Mouse (Mus musculus) stomach, embryonic 15.5 days (tissue): ENCODE results near the gene Gm45717. TPM values are rescaled to one million over a fixed set of nuclear protein-coding genes. Genes with fewer than 3 reads are reported as not detected.
A peak's percentile ranks its signal among the peaks of the same experiment; 100 is the strongest.

ENCODE experiments used
- ATAC-seq: fragments of 200-750 bp; cut with Nextera tagmentation; 2 replicates; pipeline ENCODE4 v1.8.0; 2017; ENCODE audit warnings: low read depth, moderate number of reproducible peaks, moderate TSS enrichment; ENCODE audit not compliant: insufficient read depth, low FRiP score
- H3K27ac ChIP-seq: fragments of 300-500 bp; sonication (generic); 2 replicates; pipeline ENCODE4 v1.5.1; 2015; ENCODE audit warnings: mild to moderate bottlenecking, inconsistent platforms
- H3K27me3 ChIP-seq: fragments of 300-500 bp; sonication (generic); replicated peaks from 2 replicates; pipeline ENCODE4 v1.6.1; 2015; ENCODE audit warnings: inconsistent platforms
- H3K36me3 ChIP-seq: fragments of 300-500 bp; sonication (generic); 2 replicates; pipeline ENCODE4 v1.6.1; 2015; ENCODE audit warnings: inconsistent platforms
- H3K4me1 ChIP-seq: fragments of 300-500 bp; sonication (generic); 2 replicates; pipeline ENCODE4 v1.6.1; 2015; ENCODE audit warnings: inconsistent platforms
- H3K4me2 ChIP-seq: fragments of 300-500 bp; sonication (generic); 2 replicates; pipeline ENCODE4 v1.6.1; 2015; ENCODE audit warnings: mild to moderate bottlenecking, inconsistent platforms
- H3K4me3 ChIP-seq: fragments of 300-500 bp; sonication (generic); replicated peaks from 2 replicates; pipeline ENCODE4 v1.5.1; 2015; ENCODE audit warnings: inconsistent platforms
- H3K9ac ChIP-seq: fragments of 300-500 bp; sonication (generic); 2 replicates; pipeline ENCODE4 v1.6.1; 2015; ENCODE audit warnings: inconsistent platforms
- H3K9me3 ChIP-seq: fragments of 300-500 bp; sonication (generic); 2 replicates; pipeline ENCODE4 v1.6.1; 2016; ENCODE audit warnings: inconsistent platforms
- WGBS: fragments of 180-500 bp; shearing (Covaris S2); methylation state at CpG from one replicate; pipeline ENCODE4 v1.1.7; 2015; 5-methylcytosine and 5-hydroxymethylcytosine counted together
- polyA plus RNA-seq: library from polyadenylated mRNA; unstranded; fragments of >200 nt; fragmentation: Nextera tagmentation; extraction: Ambion mirVana; gene quantifications from 2 replicates; pipeline ENCODE4 v1.2.1, GENCODE M21; 2015

Gm45717 gene
- polyA plus RNA-seq, result 0.40 and 0.71 TPM in 2 replicates

DNA sequence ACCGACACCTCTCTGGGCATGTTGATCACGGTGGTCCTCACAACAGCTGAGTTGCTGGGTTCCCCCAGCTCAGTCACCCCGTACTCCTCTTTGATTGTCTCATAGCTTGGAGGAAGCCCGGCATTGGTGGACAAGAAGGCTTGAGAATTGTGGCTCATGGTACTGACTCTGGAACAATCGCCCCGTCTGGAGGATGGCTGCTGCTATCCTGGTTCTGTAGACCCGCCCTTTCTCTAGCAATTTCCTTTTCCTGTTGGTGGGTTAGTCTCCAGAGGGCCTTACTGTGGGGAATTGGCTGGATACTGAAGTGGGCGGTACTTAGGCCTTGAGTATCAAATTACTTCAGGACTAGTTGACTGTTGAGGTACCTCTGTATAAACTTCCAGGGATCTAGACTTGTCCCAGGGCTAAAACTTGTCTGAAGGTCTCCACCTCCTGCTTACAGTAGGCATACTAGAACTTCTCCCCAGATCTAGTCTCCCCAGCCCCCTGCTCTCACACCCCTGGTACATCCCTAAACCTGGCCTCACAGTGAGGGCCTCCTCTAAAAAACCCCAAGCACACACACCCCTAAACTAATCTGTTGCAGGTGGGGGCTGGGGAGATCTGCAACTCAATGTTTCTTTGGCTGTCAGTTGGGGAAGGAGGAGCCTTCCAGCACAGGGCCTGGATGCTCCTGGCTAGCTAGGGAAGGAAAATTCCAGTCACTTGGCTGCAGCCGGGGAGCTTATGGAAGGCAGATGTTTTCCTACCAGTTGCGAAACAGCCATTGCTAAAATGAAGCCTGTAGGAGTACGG, at the start of gene Gm45717, which contains the start of gene Ifitm2:
Gm45717 (minus strand) TSS at position 180 of the 798 bp plus-strand sequence.
Ifitm2 (minus strand) TSS at position 230 of the 798 bp plus-strand sequence.
- peak within 1 kb of the TSS; percentile 67 for H3K9ac ChIP-seq
- peaks cover 6% of the 10 kb centered on the region; the same call in 1 of the 2 replicates for H3K36me3 ChIP-seq
- H3K4me3 ChIP-seq, result peak within 1 kb of the TSS; percentile 65
- H3K4me2 ChIP-seq, result peak within 1 kb of the TSS; percentile 73
- no peaks in the 10 kb centered on the region for H3K27me3 ChIP-seq
- H3K27ac ChIP-seq, result peak within 1 kb of the TSS; percentile 97
- no peaks in the 10 kb centered on the region for H3K9me3 ChIP-seq
- WGBS, result 2% methylated on average over 11 of the region's 11 CpGs
- peak; percentile 90 for ATAC-seq
- peaks cover 45% of the 10 kb centered on the region for H3K4me1 ChIP-seq

- peaks cover 3% of the 10 kb centered on the region; the same call in 1 of the 2 replicates for H3K4me1 ChIP-seq
- no peaks in the 10 kb centered on the region for H3K36me3 ChIP-seq
- WGBS, result 72% methylated on average over 5 of the region's 5 CpGs
- no peaks in the 10 kb centered on the region for H3K9me3 ChIP-seq
- no peak overlapping the region for H3K4me3 ChIP-seq
- no peaks in the 10 kb centered on the region for H3K27me3 ChIP-seq
- no peak overlapping the region for H3K27ac ChIP-seq
- H3K9ac ChIP-seq, result no peak overlapping the region
- no peak for ATAC-seq
- H3K4me2 ChIP-seq, result no peak overlapping the region
Observed at GRCm38 (mm10) chr7:141003248-141004010, 47.7 kb upstream of the Gm45717 start.

DNA sequence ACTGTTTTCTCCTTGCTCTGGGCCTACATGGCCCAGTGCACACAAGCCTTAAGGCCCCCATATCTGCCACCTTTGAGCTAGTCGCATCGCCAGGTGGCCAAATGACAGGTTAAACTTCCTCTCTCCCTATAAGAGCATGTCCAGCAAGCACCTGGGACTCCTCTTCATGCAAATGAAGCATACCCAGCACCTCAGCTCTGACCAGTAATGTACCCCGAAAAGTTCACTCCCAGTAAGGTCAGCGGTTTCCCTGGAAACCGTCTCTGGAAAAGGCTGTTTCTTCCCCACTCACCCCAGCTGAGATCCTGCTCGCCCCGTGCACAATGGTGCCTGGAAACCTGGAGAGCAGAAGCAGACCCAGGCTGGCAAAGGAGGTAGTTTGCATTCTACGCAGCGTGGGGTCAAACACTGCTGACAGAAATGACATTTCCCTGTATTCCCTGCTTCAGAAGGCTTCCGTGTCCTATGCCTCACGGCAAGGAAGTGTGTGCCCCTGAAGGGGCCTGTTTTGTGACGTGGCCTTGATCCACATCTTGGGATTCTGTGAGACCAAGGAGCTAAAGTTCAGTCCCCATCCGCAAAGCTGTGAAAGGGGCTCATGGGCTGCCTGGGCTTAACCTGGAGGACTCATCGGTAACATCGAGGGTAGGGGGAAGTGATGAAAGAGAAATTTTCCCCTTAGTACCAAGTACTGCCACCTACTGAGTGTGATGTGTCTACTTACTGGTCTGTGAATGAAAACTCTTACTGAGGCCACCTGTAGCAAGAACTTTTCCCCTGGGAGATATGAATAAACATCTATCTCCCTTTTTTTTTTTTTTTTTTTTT, 45.4 kb upstream of the Gm45717 start:
- Histone ChIP-seq H3K4me1 (no peaks in the 10 kb centered on the region), H3K9ac (no peak overlapping the region), H3K27me3 (no peaks in the 10 kb centered on the region), H3K36me3 (no peaks in the 10 kb centered on the region), H3K4me2 (no peak overlapping the region), H3K27ac (no peak overlapping the region), H3K4me3 (no peak overlapping the region), H3K9me3 (no peaks in the 10 kb centered on the region)
- WGBS, result 73% methylated on average over 15 of the region's 15 CpGs
- ATAC-seq, result no peak

DNA sequence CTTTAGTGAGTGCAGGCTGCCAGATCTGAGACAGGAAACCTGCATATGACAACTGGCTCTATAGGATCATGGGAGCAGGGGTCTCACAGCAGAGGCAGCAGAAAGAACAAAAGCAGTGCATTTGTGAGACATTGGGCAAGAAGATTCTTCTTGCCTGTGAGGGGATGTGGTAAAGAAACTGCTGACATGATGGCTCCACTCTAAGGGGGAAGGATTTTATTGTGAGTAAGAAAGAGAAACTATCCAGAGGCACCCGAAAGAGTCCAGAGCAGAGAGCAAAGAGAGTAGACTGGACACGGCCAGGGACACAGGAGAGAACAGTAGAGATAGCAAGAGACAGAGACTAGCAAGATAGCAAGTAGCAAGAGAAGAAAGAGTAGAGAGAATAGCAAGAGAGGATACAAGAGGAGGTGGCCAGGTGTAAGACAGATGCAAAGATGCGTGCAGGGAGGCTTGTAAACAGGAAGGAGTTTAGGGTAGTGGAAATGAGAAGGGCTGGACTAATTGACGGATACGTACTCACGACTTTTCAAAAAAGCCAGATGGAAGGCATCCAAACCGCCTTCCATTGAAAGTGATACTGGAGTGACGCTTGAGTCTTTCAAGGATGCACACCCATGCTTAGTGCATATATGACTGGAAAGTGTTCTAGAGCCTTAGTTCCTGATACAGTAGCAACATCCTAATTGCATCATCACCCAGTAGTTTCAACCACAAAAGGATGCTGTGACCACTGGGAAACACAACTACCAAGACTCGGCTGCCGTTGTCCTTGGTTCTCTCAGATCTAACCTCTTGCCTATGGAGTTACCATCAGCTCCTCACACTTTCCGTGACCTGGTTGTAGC, 43.3 kb upstream of the Gm45717 start:
- Histone ChIP-seq H3K9ac (no peak overlapping the region), H3K4me2 (no peak overlapping the region), H3K27ac (no peak overlapping the region), H3K27me3 (no peaks in the 10 kb centered on the region), H3K36me3 (no peaks in the 10 kb centered on the region), H3K4me3 (no peak overlapping the region), H3K9me3 (no peaks in the 10 kb centered on the region), H3K4me1 (no peaks in the 10 kb centered on the region)
- WGBS, result 77% methylated on average over 11 of the region's 11 CpGs
- no peak for ATAC-seq

DNA sequence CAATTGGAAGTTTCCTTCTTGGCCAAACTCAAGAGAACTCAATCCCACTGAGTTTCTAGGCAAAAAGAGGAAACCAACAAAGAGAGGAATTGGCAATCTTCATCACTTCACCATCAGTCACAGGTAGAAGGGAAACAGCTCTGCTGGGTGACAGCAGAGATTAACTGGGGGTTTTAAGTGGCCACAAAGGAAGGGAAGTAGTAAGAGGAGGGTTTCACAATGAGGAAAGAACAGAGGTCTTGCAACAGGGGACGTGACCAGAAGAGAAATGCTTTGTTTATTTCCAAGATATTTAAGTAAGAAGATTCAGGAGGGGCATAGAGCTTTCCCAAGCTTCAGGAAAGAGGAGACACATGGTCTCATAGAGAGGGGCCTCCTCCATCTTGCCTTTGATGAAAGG, 42.1 kb upstream of the Gm45717 start:
- H3K27me3 ChIP-seq, result no peaks in the 10 kb centered on the region
- no peak for ATAC-seq
- no peak overlapping the region for H3K4me3 ChIP-seq
- H3K27ac ChIP-seq, result no peak overlapping the region
- no peak overlapping the region for H3K4me2 ChIP-seq
- no peaks in the 10 kb centered on the region for H3K9me3 ChIP-seq
- no peaks in the 10 kb centered on the region for H3K36me3 ChIP-seq
- H3K4me1 ChIP-seq, result no peaks in the 10 kb centered on the region
- WGBS, result 26% methylated on average over 1 of the region's 1 CpGs
- no peak overlapping the region for H3K9ac ChIP-seq

DNA sequence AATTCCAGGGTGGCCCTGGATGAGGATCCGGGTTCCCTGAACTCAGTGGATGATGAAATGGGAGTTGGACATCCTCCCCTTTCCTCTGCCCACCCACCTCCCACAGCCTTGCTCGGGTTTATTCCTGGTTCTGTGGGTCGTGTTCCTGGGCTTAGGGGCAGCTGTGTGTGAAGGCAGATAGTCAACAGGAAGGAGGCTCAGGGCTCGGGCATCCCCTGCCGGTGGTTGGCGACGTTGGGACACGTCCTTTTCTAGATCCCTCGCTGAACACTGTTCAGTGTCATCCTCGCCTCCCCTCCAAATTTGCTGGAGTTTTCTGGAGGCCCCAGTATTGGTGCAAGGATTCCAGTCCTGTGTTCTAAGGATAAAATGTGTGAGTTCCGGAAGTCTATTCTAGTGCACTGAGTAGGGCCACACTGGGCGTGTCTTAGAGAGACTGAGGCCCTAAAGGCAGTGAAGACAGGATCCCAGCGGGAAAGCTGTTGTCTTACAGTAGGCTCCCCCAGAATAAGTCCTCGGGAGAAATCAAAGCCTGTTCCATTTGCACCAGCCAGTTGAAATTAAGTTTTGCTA, 35.5 kb upstream of the Gm45717 start:
- ATAC-seq, result no peak
- no peak overlapping the region for H3K4me2 ChIP-seq
- H3K9me3 ChIP-seq, result no peaks in the 10 kb centered on the region
- no peaks in the 10 kb centered on the region for H3K36me3 ChIP-seq
- peaks cover 5% of the 10 kb centered on the region for H3K4me1 ChIP-seq
- H3K27ac ChIP-seq, result no peak overlapping the region
- no peaks in the 10 kb centered on the region for H3K27me3 ChIP-seq
- H3K4me3 ChIP-seq, result no peak overlapping the region
- WGBS, result 83% methylated on average over 14 of the region's 14 CpGs
- no peak overlapping the region for H3K9ac ChIP-seq

DNA sequence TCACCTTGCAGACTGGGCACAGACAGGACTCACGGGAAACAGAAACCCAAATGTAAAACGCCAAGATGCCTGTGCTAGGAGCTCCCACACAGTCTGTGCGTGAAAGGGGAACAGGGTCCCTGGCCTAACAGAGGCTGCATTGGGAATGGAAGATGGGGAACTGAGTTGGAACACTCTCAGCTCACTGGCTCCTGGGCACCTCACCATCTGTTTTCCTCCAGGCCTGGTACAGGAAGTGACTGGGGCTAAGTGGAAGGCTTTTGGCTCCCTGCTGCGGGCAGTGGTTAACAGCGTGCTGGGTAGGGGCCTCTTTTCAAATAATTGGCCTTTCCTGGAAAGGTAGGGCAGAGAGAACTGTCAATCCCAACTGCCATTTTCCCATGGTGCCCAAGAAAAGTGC, 34.9 kb upstream of the Gm45717 start:
- H3K36me3 ChIP-seq, result no peaks in the 10 kb centered on the region
- H3K4me3 ChIP-seq, result no peak overlapping the region
- H3K9me3 ChIP-seq, result no peaks in the 10 kb centered on the region
- ATAC-seq, result no peak
- no peak overlapping the region for H3K27ac ChIP-seq
- WGBS, result 64% methylated on average over 5 of the region's 5 CpGs
- peaks cover 5% of the 10 kb centered on the region for H3K4me1 ChIP-seq
- no peak overlapping the region for H3K4me2 ChIP-seq
- no peaks in the 10 kb centered on the region for H3K27me3 ChIP-seq
- no peak overlapping the region for H3K9ac ChIP-seq

- peaks cover 5% of the 10 kb centered on the region for H3K4me1 ChIP-seq
- H3K4me3 ChIP-seq, result no peak overlapping the region
- WGBS, result 48% methylated on average over 6 of the region's 6 CpGs
- H3K9me3 ChIP-seq, result no peaks in the 10 kb centered on the region
- H3K9ac ChIP-seq, result no peak overlapping the region
- H3K36me3 ChIP-seq, result no peaks in the 10 kb centered on the region
- H3K27ac ChIP-seq, result no peak overlapping the region
- no peaks in the 10 kb centered on the region for H3K27me3 ChIP-seq
- no peak for ATAC-seq
- no peak overlapping the region for H3K4me2 ChIP-seq
Observed at GRCm38 (mm10) chr7:140990185-140990584, 34.4 kb upstream of the Gm45717 start.

- Histone ChIP-seq H3K4me1 (peaks cover 5% of the 10 kb centered on the region), H3K9me3 (no peaks in the 10 kb centered on the region), H3K4me2 (no peak overlapping the region), H3K27ac (no peak overlapping the region), H3K36me3 (no peaks in the 10 kb centered on the region), H3K9ac (no peak overlapping the region), H3K4me3 (no peak overlapping the region), H3K27me3 (no peaks in the 10 kb centered on the region)
- 72% methylated on average over 4 of the region's 4 CpGs for WGBS
- ATAC-seq, result no peak
Observed at GRCm38 (mm10) chr7:140989022-140989421, 33.3 kb upstream of the Gm45717 start.

GRCm38 (mm10) chr7:140987182-140988138, 31.7 kb upstream of the Gm45717 start:
- no peak for ATAC-seq
- Histone ChIP-seq H3K4me1 (peaks cover 5% of the 10 kb centered on the region), H3K9me3 (no peaks in the 10 kb centered on the region), H3K9ac (no peak overlapping the region), H3K4me2 (no peak overlapping the region), H3K27me3 (no peaks in the 10 kb centered on the region), H3K27ac (no peak overlapping the region), H3K36me3 (no peaks in the 10 kb centered on the region), H3K4me3 (no peak overlapping the region)
- WGBS, result 69% methylated on average over 17 of the region's 17 CpGs
